Mouse (Mus musculus): ENCODE measurements around the gene March8. TPM values are rescaled to one million over a fixed set of nuclear protein-coding genes. Genes with fewer than 3 reads are reported as not detected.
"Not testable (repeated sequence)": the region's sequence is repeated elsewhere in the genome, so short reads cannot be mapped to it uniquely, and the experiment has no call there.

Gene March8
- 10 to 100 TPM; 36.8 to 41.1 TPM for total RNA-seq (2021)
- long read RNA-seq, experiment 1, full-length matches to known transcripts: 20 of 42 reads
- long read RNA-seq, experiment 1, partial matches to known transcripts: 5 of 42 reads
- long read RNA-seq, experiment 1, other reads (novel, unspliced or antisense): 17 of 42 reads
- long read RNA-seq, experiment 2, full-length matches to known transcripts: 26 of 55 reads
- long read RNA-seq, experiment 2, partial matches to known transcripts: 11 of 55 reads
- long read RNA-seq, experiment 2, other reads (novel, unspliced or antisense): 18 of 55 reads

DNA sequence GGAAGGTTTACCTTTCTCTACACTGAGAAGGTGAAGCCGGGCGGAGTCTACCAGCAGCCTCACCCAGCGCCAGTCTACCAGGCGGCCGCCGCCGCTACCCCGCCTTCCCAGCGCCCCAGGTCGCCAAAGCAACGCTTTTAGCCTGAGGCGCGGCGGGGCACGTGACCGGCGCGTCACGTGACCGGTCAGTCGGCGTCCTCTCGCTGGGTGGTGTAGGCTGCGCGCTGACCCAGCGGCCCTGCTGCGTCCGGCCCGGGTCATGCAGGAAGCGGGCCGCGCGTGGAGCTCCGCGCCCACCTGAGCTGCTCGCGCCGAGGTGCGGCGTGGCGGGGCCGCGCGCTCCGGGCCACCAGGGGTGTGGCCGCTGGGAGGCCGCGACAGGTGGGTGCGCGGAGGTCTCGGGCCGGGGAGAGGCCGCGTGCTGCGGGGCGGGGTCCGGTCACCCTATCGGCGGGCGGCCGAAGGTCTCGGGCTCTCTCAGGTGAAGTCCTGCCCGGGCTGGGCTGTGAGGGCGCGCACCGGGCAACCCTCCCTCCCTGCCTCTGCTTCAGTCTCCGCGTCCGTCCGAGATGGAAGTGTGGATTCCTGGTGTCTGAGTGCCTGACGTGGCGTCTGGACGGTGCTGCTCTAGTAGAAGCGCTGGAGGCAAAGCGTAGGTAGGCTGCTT, at the start of gene March8:
TSS of gene March8 (plus strand) at position 190 of the 667 bp plus-strand sequence.
- DNase-seq (ENCODE audit: low spot score in 2 of 2): peak; percentile 92 to 93

DNA sequence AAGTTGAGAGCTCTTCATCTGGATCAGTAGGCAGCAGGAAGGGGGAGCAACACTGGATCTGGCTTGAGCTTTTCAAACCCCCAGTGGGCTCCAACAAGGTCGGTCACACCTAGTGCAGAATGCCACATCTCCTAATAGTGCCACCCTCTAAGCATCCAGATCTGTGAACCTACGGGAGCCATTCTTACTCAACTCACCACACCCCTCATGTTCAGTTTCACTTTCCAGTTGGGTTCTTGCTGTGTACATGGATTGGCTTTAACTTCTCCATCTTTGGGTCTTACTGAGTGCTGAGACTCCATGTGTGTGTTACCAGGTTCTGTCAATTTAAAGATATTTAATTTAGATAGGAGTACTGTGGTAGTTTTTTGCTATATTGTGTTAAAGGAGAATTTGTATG, 26.4 kb upstream of the March8 start:
- no peak for DNase-seq (ENCODE audit: low spot score in 2 of 2)

DNA sequence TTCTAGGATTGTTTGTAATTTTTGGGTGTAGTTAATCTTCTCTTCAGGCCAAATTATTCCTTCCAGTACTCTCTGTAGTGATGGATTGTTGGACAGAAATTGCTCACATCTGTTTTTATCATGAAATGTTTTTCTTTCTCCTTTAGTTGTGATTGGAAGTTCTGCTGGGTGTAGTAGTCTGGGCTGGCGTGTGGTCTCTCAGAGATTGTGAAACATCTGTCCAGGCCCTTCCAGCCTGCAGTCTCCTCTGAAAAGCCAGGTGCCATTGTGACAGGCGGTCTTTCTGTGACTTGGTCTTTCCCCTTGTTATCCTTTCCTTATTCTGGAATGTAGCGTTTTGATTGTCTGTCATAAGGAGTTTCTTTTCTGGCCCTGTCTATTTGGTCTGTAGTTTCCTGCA, 18.6 kb upstream of the March8 start:
- no peak for DNase-seq (ENCODE audit: low spot score in 2 of 2)

DNA sequence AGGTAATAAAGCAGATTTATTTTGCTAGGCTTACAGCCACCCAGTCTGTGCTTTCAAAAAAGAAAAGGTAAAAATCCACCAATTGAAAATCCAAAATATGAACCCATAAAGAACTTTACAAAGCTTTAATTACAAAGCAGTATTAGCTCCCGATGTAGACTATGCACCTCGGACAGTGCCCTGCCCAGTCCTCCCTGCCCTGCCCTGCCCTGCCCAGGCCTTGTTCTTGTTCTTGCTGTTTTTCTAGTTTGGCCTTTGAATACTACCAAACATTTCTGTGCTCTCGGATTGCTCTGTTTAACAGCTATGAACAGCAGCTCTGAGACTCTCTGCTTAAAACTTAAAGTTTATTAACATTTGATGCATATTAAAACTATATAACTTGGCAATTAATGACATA, 11.2 kb upstream of the March8 start:
- DNase-seq (ENCODE audit: low spot score in 2 of 2): no peak

DNA sequence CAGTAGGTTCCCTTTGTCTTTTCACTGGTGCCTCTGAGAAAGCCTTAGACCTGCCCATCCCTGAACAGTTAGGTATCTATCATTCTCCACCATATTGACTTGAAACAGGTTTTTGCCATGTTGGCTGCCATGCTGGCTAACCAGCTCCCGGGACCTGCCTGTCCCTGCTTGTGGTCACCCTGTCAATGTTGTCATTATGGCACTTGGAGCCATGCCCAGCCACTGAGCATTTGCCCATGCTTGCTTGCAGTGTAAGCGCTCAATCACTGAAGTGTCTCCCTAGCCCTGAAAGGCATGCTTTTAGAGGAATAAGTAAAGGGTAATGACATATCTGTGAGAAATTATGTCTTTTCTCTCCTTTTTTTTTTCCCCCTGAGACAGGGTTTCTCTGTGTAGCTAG, 6.4 kb upstream of the March8 start:
- no peak for DNase-seq (ENCODE audit: low spot score in 2 of 2)

DNA sequence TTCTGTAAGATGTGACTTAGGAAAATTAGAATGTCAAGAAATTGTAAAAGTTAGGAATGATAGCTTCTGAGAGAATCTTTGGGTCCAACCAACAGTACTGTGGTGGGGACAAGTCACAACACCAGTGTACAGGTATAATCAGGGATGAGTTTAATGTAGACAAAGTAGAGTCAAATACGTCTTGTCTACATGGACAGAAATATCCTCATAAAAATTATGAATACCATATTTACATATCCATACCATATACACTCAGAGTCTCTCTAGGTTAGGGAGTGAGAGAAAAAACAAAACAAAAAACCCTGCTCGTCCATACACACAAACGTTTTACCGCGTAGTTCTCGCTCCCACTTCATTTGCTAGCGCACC, 374 bp upstream of the March8 start:
- no peak for DNase-seq (ENCODE audit: low spot score in 2 of 2)

DNA sequence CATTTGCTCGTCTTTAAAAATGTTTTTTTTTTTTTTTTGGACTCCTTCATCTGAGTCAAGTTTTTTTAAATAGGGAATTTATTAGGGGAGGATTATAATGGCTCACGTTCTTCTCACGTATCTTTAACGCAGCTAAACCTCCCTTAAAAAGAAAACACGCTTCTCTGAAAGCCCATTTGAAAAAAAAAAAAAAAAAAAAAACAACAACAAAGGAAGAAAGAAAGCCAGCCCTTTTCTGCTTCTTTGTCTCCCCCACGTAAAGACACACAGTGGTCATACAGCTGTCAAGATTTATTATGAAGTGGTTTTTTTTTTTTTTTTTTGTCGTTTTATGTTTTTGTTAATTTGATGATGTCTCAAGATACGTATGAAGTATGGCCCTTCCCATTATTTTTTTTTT, 696 bp downstream of the March8 start:
- no peak for DNase-seq (ENCODE audit: low spot score in 2 of 2)

DNA sequence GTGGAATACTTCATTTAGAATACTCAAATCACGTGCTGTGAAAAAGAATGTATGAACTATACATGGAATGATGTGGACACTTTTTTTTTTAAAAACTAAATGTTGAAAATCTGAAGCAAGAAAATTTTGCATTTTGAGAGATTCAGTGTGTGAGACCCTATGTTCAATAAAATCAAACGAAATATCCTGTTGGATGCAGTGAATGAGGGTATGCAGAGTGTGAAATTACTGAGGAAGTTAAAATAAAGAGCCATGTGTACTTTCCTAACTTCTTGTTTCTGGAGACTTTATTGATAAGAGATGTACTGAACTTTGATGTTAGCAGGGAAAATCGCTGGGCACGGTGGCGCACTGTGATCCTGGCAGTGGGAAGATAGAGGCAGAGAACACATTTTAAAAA, 1.3 kb downstream of the March8 start:
- no peak for DNase-seq (ENCODE audit: low spot score in 2 of 2)

DNA sequence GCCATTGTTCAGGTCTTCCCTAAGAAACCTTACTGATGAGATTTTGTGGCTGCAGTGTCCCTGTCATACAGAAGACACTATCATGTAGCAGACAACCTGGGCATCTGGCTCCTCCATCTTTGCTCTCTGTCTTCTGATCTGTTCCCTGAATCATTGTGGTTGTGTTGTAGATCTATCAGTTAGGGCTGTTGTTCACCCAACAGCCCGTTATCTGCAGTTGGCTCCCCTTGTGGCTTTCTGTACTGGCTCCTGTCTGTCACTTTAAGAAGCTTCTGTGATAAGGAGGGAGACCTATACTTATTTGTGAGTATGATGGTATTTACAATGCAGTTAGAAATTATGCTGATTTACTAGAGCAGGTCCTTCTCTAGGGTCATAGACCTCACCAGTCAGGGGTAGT, 2.7 kb downstream of the March8 start:
- DNase-seq (ENCODE audit: low spot score in 2 of 2): no peak

DNA sequence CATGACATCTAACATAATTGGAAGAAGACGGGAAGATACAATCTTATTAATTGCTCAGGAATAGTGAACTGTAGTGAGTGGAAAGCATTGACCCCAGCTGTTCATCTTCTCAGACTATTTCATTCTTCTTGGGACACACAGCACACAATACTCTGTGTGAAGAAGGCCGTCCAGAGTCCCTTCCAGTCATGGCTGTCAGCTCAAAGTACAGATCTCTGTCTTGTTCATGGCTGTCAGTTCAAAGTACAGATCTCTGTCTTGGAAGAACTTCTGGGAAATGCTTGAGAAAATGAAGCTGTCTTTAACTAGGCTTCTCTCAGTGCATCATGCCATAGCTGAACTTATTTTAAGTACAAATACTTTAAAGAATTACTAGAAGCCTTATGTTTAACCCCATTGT, 10.1 kb downstream of the March8 start:
- DNase-seq (ENCODE audit: low spot score in 2 of 2): no peak

DNA sequence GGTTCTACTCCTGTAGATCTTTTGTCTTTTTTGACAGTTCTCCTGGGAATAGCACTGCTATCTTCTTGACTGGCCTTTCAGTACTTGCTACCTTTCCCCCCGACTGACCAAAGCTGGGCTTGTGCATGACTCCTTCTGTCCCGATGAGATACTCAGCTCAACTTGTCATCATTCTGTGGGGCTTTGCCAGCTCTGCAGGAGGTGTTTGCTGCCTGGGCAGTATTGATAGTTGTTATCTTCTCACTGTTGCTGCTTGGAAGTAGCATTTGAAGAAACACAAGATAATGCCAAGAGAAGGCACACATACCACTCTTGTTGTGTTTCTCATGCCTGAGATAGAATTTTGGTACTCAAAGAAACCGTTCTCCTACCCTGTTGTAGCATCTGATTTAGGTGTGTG, 12.2 kb downstream of the March8 start:
- DNase-seq (ENCODE audit: low spot score in 2 of 2): no peak

DNA sequence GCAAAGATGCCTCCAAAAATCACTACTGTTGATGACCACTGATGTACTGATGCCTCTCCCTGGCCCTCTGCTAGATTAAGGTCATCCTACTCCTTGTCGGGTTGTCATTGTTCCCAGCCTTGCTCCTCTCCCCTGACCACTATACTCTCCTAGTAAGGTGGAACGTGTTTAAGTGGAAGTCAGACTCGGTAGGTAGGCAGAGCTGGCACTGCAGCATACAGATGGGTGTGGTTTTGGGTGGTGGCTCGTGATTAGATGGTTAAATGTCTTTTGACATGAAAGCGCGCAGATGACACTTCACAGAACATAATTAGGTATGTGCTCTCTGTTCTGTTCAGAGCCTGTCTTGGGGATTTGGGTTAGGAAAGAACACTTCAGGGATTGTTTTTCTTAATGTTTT, 12.8 kb downstream of the March8 start:
- no peak for DNase-seq (ENCODE audit: low spot score in 2 of 2)

DNA sequence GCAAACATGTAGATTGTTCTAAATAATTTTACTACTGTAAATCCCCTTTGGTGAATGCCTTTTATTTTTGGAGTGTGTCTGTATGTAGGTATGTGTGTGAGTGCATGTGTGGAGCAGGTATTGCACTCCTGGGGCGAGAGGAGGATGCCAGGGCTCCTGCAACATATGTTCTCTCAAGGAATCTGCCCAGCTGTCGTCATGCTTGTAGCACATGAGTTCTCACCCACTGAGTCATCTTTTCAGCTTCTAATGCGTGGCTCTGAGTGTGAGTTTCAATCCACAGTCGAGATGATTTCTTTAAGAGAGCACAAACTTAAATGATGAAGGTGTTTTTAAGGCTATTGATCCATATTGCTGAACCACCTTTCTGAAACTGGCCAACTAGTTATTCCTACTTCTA, 13.7 kb downstream of the March8 start:
- DNase-seq (ENCODE audit: low spot score in 2 of 2): no peak

DNA sequence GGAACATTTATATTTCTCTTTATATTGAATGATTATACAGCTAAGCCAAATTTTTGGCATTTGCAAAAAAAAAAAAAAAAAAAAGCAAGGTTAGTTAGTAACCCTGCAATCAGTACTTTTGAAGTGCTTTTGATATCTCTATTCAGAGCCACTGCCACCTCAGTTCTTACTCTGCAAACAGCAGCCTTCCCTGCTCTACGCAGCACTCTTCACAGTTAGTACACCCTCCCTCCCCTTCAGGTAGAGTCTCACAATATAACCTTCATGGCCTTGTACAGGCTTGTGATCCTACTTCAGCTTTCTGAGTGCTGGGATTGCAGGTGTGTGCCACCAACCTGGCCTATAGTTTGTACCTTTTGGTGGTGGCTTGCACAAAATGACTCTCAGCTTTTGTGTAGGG, 15.6 kb downstream of the March8 start:
- no peak for DNase-seq (ENCODE audit: low spot score in 2 of 2)

DNA sequence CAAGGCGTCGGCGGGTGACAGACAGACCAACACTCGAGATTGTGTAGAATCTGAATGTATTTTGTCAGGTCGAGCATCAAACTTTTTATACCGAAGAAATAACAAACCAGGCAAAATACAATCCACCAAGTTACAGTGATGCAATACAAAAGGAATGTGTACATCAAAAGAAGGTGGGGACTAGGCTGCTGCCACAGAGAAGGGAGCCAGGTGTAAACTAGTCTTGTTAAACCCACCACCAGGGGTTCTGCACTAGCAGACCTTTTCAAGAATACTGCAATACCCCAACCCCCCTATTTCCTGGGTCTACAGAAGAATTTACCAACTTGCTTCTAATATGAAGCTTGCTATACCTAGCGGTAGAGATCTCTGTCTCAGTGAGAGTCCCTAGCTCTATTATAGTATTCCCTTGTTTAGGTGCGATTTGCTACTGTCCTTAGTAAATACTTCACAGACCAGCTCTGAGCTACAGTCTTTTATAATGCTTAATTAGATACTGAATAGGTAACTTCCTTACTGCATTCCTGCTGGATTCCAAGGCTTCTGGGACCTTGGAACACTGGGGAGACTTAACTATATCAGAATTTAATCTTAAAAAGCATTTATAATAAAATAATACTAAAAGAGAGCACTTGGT, 18.6 kb downstream of the March8 start:
- DNase-seq (ENCODE audit: low spot score in 2 of 2): not testable (repeated sequence)

DNA sequence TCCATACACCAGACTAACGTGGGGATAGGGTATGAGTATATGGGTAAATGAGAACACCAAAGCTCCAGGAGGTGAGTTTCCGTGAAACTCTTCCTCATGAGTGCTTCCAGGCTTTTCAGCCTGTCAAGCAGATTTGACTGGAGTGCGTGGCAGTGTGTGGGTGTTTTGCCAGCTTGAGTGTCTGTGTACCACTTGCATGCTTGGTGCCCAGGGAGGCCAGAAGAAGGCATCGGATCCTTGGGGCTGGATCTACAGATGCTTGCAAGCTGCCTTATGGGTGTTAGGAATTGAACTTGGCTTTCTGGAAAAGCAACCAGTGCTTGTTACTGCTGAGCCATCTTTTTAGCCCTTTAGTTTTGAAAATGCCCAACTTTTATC, 19.1 kb downstream of the March8 start:
- DNase-seq (ENCODE audit: low spot score in 2 of 2): no peak

DNA sequence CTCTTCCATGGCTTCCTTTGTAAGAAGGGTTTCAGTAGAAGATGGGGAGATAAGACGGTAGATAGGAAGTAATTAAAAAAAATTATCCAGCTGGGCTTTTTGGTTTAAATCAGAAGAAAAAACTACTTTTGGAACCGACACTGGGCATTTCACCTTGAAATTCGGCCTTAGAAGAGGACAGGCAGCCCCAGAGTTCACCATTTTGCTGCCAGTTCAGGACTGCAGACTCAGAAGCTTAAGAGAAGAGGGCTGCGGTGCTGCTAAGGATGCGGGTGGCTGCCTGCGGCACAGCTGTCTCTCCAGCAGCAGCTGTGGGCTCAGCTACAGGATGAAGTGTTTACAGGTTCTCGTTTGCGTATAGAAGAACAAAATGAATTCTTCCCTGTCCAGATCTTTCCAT, 20.2 kb downstream of the March8 start:
- no peak for DNase-seq (ENCODE audit: low spot score in 2 of 2)

DNA sequence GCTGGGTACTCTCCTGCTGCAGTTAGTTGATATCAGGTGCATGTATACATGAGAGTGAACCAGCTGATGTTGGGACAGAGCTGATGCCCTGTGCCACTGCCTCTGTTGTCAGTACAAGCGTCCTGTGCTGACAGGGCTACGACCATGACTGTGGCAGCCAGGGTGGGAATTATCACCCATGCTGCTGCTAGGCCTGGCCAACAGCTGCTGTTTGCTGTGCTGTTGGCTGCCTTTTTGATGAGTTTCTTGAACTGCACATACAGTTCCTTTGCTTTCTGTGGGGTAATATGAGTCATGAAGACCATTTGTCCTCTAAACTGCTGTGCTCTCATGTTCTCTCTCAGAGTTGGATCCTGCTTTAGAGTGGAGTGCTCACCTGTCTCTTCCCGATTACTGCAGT, 21.4 kb downstream of the March8 start:
- no peak for DNase-seq (ENCODE audit: low spot score in 2 of 2)

DNA sequence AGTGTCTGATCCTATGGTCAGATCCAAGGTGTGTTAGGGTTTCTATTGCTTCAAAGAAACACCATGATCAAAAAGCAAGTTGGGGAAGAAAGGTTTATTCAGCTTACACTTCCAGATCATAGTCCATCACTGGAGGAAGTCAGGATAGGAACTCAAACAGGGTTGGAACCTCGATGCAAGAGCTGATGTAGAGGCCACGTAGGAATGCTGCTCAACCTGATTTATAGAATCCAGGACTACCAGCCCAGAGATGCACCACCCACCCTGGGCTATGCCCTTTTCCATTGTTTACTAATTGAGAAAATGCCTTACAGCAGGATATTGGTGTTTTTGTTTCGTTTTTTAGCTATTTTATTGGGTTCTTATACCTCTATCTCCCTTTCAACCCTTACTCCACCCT, 23.6 kb downstream of the March8 start:
- no peak for DNase-seq (ENCODE audit: low spot score in 2 of 2)

DNA sequence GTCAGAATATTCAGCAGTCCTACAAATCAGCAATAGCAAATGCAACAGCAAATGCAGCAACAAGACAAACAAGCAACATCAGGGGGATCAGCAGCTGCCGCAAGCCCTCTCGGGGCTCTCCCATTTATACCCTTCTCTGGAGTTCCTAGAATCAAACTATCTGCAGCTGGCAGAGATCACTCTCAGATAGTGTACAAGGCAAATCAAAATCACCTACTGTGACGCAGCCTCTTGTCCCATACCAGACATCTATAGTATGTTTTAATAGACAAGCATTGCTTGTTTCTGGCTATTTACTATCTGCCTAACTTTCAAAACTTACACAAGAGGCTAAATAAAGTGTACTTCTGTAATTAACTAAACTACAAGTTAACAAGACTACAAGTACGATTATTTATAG, 24.2 kb downstream of the March8 start:
- DNase-seq (ENCODE audit: low spot score in 2 of 2): no peak

DNA sequence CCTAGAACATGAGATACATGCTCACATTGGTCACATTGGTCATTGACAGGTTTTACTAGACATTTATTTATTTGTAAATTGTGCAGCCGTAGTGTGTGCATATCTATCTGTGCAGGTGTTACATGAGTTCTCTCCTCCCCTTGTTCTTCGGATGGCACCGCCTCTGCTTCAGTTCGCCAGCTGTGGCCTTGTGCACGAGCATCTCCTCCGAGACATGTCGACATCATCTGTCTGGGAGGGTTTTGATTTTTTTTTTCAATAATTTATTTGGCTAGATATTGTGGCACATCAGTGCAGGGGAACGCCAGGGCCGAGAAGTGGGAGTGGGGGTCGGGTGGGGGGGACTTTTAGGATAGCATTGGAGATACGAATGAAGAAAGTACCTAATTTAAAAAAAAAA, 30.1 kb downstream of the March8 start:
- no peak for DNase-seq (ENCODE audit: low spot score in 2 of 2)

DNA sequence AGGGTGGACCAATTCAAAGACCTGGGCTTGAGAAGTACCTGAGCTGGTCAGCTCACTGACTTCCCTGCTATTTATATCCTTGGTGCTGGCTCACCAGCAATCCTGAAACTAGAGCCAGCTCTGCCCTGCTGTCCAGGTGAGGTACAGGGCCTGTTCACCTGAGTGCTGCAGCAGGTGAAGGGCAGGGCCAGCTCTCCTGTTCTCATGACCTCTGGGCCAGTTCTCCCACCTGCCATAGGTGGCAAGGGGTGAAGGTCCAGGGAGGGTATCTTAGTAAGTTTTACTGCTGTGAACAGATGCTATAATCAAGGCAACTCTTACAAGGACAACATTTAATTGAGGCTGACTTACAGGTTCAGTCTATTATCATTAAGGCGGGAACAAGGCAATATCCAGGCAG, 32.0 kb downstream of the March8 start:
- DNase-seq (ENCODE audit: low spot score in 2 of 2): no peak

Data from gastrocnemius, postnatal 4 days (tissue).